Mouse (Mus musculus) intestine, embryonic 16.5 days (tissue): ENCODE measurements around the gene Polr3a. TPM values are rescaled to one million over a fixed set of nuclear protein-coding genes. Genes with fewer than 3 reads are reported as not detected.

Source experiments
- ATAC-seq: fragments of 200-750 bp; cut with Nextera tagmentation; 2 replicates; pipeline ENCODE4 v1.8.0; 2017; ENCODE audit warnings: moderate TSS enrichment, moderate library complexity
- H3K27ac ChIP-seq: fragments of 300-500 bp; sonication (generic); 2 replicates; pipeline ENCODE4 v1.5.1; 2014; ENCODE audit warnings: mild to moderate bottlenecking, low read length
- H3K27me3 ChIP-seq: fragments of 300-500 bp; sonication (generic); replicated peaks from 2 replicates; pipeline ENCODE4 v1.6.1; 2014; ENCODE audit warnings: low read length, control low read depth, mixed read lengths; ENCODE audit not compliant: control insufficient read depth, insufficient read depth
- H3K36me3 ChIP-seq: fragments of 300-500 bp; sonication (generic); 2 replicates; pipeline ENCODE4 v1.6.1; 2014; ENCODE audit warnings: low read length, control low read depth; ENCODE audit not compliant: control insufficient read depth, insufficient read depth
- H3K4me1 ChIP-seq: fragments of 300-500 bp; sonication (generic); 2 replicates; pipeline ENCODE4 v1.6.1; 2014; ENCODE audit warnings: low read length, control low read depth, mixed read lengths; ENCODE audit not compliant: control insufficient read depth, insufficient read depth
- H3K4me2 ChIP-seq: fragments of 300-500 bp; sonication (generic); 2 replicates; pipeline ENCODE4 v1.6.1; 2014; ENCODE audit warnings: low read depth, low read length, control low read depth
- H3K4me3 ChIP-seq: fragments of 300-500 bp; sonication (generic); 2 replicates; pipeline ENCODE4 v1.5.1; 2014; ENCODE audit warnings: mild to moderate bottlenecking, low read length
- H3K9ac ChIP-seq: fragments of 300-500 bp; sonication (generic); 2 replicates; pipeline ENCODE4 v1.6.1; 2014; ENCODE audit warnings: low read depth, low read length
- H3K9me3 ChIP-seq: fragments of 300-500 bp; sonication (generic); 2 replicates; pipeline ENCODE4 v1.6.1; 2016; ENCODE audit warnings: low read length, control low read depth; ENCODE audit not compliant: control insufficient read depth
- WGBS: fragments of 180-500 bp; shearing (Covaris S2); extraction: QIAGEN DNeasy Blood & Tissue Kit; methylation state at CpG from one replicate; pipeline ENCODE4 v1.1.7; 2014; 5-methylcytosine and 5-hydroxymethylcytosine counted together
- polyA plus RNA-seq: library from polyadenylated mRNA; unstranded; fragments of >200 nt; fragmentation: Nextera tagmentation; extraction: Ambion mirVana; gene quantifications from 2 replicates; pipeline ENCODE4 v1.2.1, GENCODE M21; 2015

The Polr3a gene
- polyA plus RNA-seq: 14.2 and 15.3 TPM in 2 replicates

- Histone ChIP-seq H3K9ac (peak within 1 kb of the TSS; percentile 91), H3K9me3 (no peaks in the 10 kb centered on the region), H3K36me3 (peaks cover 7% of the 10 kb centered on the region; the same call in 1 of the 2 replicates), H3K4me3 (peak within 1 kb of the TSS; percentile 73), H3K27me3 (no peaks in the 10 kb centered on the region), H3K4me1 (peaks cover 10% of the 10 kb centered on the region), H3K4me2 (peak within 1 kb of the TSS; percentile 77), H3K27ac (peak within 1 kb of the TSS; percentile 69)
- WGBS: under 1% methylated on average over 30 of the region's 30 CpGs
- peak; percentile 64 for ATAC-seq
These were observed at the start of gene Polr3a, which contains the start of gene Rps24 for GRCm38 (mm10) chr14:24486773-24487227. Gene Polr3a, minus strand, starts transcription at chr14:24487058. Gene Rps24, plus strand, starts transcription at chr14:24487125.

GRCm38 (mm10) chr14:24534865-24535545 is 48.1 kb upstream of the Polr3a start:
- Histone ChIP-seq H3K9me3 (no peaks in the 10 kb centered on the region), H3K4me2 (no peak overlapping the region), H3K9ac (no peak overlapping the region), H3K27me3 (no peaks in the 10 kb centered on the region), H3K36me3 (no peaks in the 10 kb centered on the region), H3K27ac (no peak overlapping the region), H3K4me3 (no peak overlapping the region), H3K4me1 (peaks cover 19% of the 10 kb centered on the region)
- no peak for ATAC-seq
- 70% methylated on average over 9 of the region's 9 CpGs for WGBS

DNA sequence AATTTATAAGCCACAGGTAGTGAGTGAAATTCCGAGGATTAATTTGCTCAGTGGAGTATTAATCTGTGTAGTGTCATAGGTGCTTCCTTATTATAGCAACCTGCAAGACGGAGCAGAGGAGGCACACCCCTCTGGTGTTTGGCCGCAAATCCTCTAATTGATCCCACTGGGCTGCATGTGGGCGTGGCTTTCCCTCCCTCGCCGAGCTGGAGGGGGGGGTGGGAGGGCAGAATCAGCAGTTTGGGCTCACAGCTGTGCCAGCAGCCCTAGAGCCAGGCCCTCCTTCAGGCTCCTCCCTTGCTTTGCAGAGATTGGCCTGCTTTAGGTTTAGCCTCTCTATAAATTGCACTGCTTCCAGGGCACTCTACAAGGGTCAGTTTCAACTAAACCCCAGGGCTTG is 43.4 kb upstream of the Polr3a start:
- 3% methylated on average over 6 of the region's 6 CpGs for WGBS
- Histone ChIP-seq H3K4me2 (peak overlapping the region; percentile 13; the same call in 1 of the 2 replicates), H3K4me3 (no peak overlapping the region), H3K9ac (no peak overlapping the region), H3K27ac (no peak overlapping the region), H3K27me3 (no peaks in the 10 kb centered on the region), H3K36me3 (no peaks in the 10 kb centered on the region), H3K4me1 (peaks cover 25% of the 10 kb centered on the region), H3K9me3 (no peaks in the 10 kb centered on the region)
- peak; percentile 81 for ATAC-seq

GRCm38 (mm10) chr14:24526440-24526839 is 39.6 kb upstream of the Polr3a start:
- Histone ChIP-seq H3K9me3 (no peaks in the 10 kb centered on the region), H3K9ac (no peak overlapping the region), H3K4me2 (no peak overlapping the region), H3K4me3 (no peak overlapping the region), H3K36me3 (no peaks in the 10 kb centered on the region), H3K27me3 (no peaks in the 10 kb centered on the region), H3K27ac (no peak overlapping the region), H3K4me1 (peaks cover 15% of the 10 kb centered on the region)
- 69% methylated on average over 10 of the region's 10 CpGs for WGBS
- no peak for ATAC-seq

- Histone ChIP-seq H3K4me3 (no peak overlapping the region), H3K4me2 (no peak overlapping the region), H3K9me3 (no peaks in the 10 kb centered on the region), H3K27me3 (no peaks in the 10 kb centered on the region), H3K4me1 (peaks cover 15% of the 10 kb centered on the region), H3K9ac (no peak overlapping the region), H3K36me3 (no peaks in the 10 kb centered on the region), H3K27ac (no peak overlapping the region)
- WGBS: 70% methylated on average over 10 of the region's 10 CpGs
- ATAC-seq: no peak
These were observed 39.0 kb upstream of the Polr3a start for GRCm38 (mm10) chr14:24525677-24526415.

DNA sequence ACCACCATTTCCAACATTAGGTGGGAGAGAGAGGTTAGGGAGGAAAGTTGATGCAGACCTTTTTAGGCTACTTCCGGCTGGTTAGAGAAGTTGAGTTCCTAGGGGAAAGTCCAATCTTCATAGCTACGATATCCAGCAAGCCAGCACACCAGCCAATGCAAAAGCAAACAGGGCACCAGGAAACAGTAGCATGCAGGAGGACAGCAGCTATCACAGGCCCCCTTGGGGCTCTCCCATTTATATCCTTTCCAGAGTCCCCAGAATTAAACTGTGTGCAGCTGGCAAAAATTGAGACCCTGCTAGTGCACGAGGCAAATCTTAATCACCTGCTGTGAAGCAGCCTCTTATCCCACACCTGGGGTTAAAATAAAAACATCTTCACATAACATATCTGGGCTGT is 38.3 kb upstream of the Polr3a start:
- Histone ChIP-seq H3K9ac (no peak overlapping the region), H3K4me3 (no peak overlapping the region), H3K4me2 (no peak overlapping the region), H3K27ac (no peak overlapping the region), H3K9me3 (no peaks in the 10 kb centered on the region), H3K4me1 (peaks cover 7% of the 10 kb centered on the region), H3K27me3 (no peaks in the 10 kb centered on the region), H3K36me3 (no peaks in the 10 kb centered on the region)
- ATAC-seq: no peak
- WGBS: 53% methylated on average over 3 of the region's 3 CpGs

DNA sequence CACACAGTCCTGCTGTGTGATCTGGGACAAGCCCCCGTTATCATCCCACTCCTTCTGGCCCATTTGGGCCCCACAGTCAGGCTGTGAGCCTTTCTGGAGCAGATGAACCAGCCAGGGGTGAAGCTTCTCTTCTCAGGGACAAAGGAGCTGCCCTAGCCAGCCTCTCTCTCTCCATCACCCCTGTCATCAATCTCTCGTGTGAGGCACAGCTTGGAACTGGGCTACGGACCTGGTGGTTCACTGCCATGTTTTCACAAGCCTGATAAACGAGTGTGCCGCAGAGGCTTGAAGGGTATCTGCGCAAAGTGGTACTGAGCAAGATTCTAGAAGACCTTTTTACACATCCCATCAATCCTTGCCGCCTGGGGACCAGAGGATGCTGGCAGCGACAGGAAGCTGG is 34.7 kb upstream of the Polr3a start:
- Histone ChIP-seq H3K4me1 (no peaks in the 10 kb centered on the region), H3K27ac (no peak overlapping the region), H3K36me3 (no peaks in the 10 kb centered on the region), H3K9ac (no peak overlapping the region), H3K4me3 (no peak overlapping the region), H3K4me2 (no peak overlapping the region), H3K9me3 (no peaks in the 10 kb centered on the region), H3K27me3 (no peaks in the 10 kb centered on the region)
- no peak for ATAC-seq
- WGBS: 59% methylated on average over 8 of the region's 8 CpGs

DNA sequence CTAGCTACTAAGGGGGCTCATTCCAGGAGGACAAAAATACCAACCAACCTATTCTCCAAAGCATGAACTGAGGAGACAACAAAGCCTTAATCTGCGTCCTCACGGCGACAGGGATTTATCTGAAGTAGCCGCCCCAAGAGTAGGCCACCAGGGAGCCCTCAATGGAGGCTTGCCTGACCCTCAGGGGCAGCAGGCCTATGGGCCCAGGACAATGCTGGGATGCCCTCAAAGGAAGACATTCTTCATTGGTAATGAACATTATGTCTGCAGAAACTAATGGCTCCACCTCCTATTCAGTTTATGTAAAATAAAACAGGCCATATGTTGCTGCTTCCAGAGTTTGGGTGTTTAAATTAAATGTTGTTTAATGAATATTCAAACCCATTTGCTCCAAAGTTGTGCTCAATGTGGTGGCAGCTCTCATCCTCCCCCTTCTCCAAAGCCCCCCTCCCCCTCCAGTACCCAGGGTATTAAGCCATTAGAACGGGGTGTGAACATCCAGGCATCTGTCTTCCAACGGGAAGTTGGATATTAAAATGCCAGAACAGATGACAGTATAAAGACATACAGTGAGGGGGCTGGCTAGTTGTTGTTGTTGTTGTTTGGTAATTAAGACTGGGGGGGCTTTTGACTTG is 25.8 kb upstream of the Polr3a start:
- no peak overlapping the region for H3K4me2 ChIP-seq
- WGBS: 80% methylated on average over 6 of the region's 6 CpGs
- H3K4me1 ChIP-seq: peaks cover 8% of the 10 kb centered on the region
- H3K4me3 ChIP-seq: no peak overlapping the region
- H3K9me3 ChIP-seq: no peaks in the 10 kb centered on the region
- H3K36me3 ChIP-seq: no peaks in the 10 kb centered on the region
- H3K27ac ChIP-seq: no peak overlapping the region
- no peak for ATAC-seq
- no peaks in the 10 kb centered on the region for H3K27me3 ChIP-seq
- H3K9ac ChIP-seq: no peak overlapping the region

- Histone ChIP-seq H3K4me2 (no peak overlapping the region), H3K9me3 (no peaks in the 10 kb centered on the region), H3K9ac (no peak overlapping the region), H3K36me3 (no peaks in the 10 kb centered on the region), H3K27ac (no peak overlapping the region), H3K4me3 (no peak overlapping the region), H3K4me1 (peaks cover 12% of the 10 kb centered on the region), H3K27me3 (no peaks in the 10 kb centered on the region)
- ATAC-seq: no peak
- WGBS: 85% methylated on average over 2 of the region's 2 CpGs
These were observed 23.8 kb upstream of the Polr3a start for GRCm38 (mm10) chr14:24510679-24511078.
